Comparison of ENCODE assay signal across 8 mouse cellular contexts in genomic region chr3:37729142-37729541, GRCm38 (mm10). TPM values are rescaled to one million over a fixed set of nuclear protein-coding genes. Genes with fewer than 3 reads are reported as not detected.
DNase-seq lines count a peak whose midpoint lies in the region; ATAC-seq and TF ChIP-seq lines count a peak whose summit lies in the region.

No protein-coding gene starts in this region.

- H3K27me3 ChIP-seq in heart, embryonic 13.5 days (replicated peaks): peaks cover 25% of the 10 kb centered on the region
- no peaks in the 10 kb centered on the region for H3K27me3 ChIP-seq in kidney, embryonic 14.5 days (ENCODE audit: control insufficient read depth, insufficient read depth, low read length)
- H3K27me3 ChIP-seq in lung, postnatal 0 days (replicated peaks; ENCODE audit: insufficient read depth, low read length): no peaks in the 10 kb centered on the region
- H3K27me3 ChIP-seq in forebrain, embryonic 13.5 days: peaks cover 6% of the 10 kb centered on the region; the same call in 1 of the 2 replicates

- peak overlapping the region; percentile 44; the same call in 1 of the 2 replicates for H3K27ac ChIP-seq in heart, embryonic 13.5 days (replicated peaks)
- H3K27ac ChIP-seq in kidney, embryonic 14.5 days (ENCODE audit: low read depth, low read length): peak overlapping the region; percentile 59; the same call in 1 of the 2 replicates
- H3K27ac ChIP-seq in lung, postnatal 0 days (ENCODE audit: low read length): 0 out of 2 replicates have a peak overlapping the region, but pooled peaks have one; percentile 32
- no peak overlapping the region for H3K27ac ChIP-seq in forebrain, embryonic 13.5 days

- TF ChIP-seq CTCF in lung, postnatal 0 days (IDR thresholded peaks at IDR 0.05): no peak

- H3K9ac ChIP-seq in heart, embryonic 13.5 days: no peak overlapping the region
- no peak overlapping the region for H3K9ac ChIP-seq in kidney, embryonic 14.5 days (ENCODE audit: low read depth, low read length)
- H3K9ac ChIP-seq in lung, postnatal 0 days (replicated peaks; ENCODE audit: low read depth): no peak overlapping the region
- no peak overlapping the region for H3K9ac ChIP-seq in forebrain, embryonic 13.5 days

- peak; percentile 44; the same call in 1 of the 2 replicates for ATAC-seq in heart, embryonic 13.5 days (ENCODE audit: extremely low read depth, insufficient number of reproducible peaks, low FRiP score, low TSS enrichment)
- peak; percentile 51 for ATAC-seq in kidney, embryonic 14.5 days (ENCODE audit: low FRiP score, low TSS enrichment)
- ATAC-seq in lung, postnatal 0 days: peak; percentile 35
- no peak for ATAC-seq in forebrain, embryonic 13.5 days

- 34% methylated on average over 4 of the region's 4 CpGs for WGBS in heart, embryonic 13.5 days
- WGBS in kidney, embryonic 14.5 days: 18% methylated on average over 4 of the region's 4 CpGs
- WGBS in lung, postnatal 0 days: 3% methylated on average over 4 of the region's 4 CpGs
- WGBS in forebrain, embryonic 13.5 days: 35% methylated on average over 4 of the region's 4 CpGs

- intact Hi-C loops in left cerebral cortex, postnatal 10 days (cut with DNase I): no loop called here

- no peak overlapping the region for H3K4me2 ChIP-seq in heart, embryonic 13.5 days
- no peak overlapping the region for H3K4me2 ChIP-seq in kidney, embryonic 14.5 days (replicated peaks; ENCODE audit: low read depth, low read length)
- no peak overlapping the region for H3K4me2 ChIP-seq in lung, postnatal 0 days (replicated peaks; ENCODE audit: low read depth, low read length)
- H3K4me2 ChIP-seq in forebrain, embryonic 13.5 days: no peak overlapping the region

- H3K36me3 ChIP-seq in heart, embryonic 13.5 days: no peaks in the 10 kb centered on the region
- H3K36me3 ChIP-seq in kidney, embryonic 14.5 days (ENCODE audit: control insufficient read depth, insufficient read depth, low read length): no peaks in the 10 kb centered on the region
- H3K36me3 ChIP-seq in lung, postnatal 0 days (ENCODE audit: insufficient read depth, low read length): no peaks in the 10 kb centered on the region
- no peaks in the 10 kb centered on the region for H3K36me3 ChIP-seq in forebrain, embryonic 13.5 days (ENCODE audit: poor library complexity, severe bottlenecking)

- no peak overlapping the region for H3K4me3 ChIP-seq in heart, embryonic 13.5 days
- H3K4me3 ChIP-seq in kidney, embryonic 14.5 days (ENCODE audit: low read length): no peak overlapping the region
- no peak overlapping the region for H3K4me3 ChIP-seq in lung, postnatal 0 days (ENCODE audit: low read depth, low read length)
- H3K4me3 ChIP-seq in forebrain, embryonic 13.5 days: no peak overlapping the region

- DNase-seq in left cerebral cortex, postnatal 10 days (ENCODE audit: extremely low spot score in 1 of 2, low spot score in 2 of 2): peak; percentile 41 to 89
- DNase-seq in left cerebral cortex, adult 11 months (ENCODE audit: low spot score): no peak
- peak; percentile 80 for DNase-seq in adrenal gland, adult 2 months
- peak; percentile 84 for DNase-seq in lung, postnatal 0 days (ENCODE audit: low spot score)
- peak; percentile 70 for DNase-seq in yolk sac, embryonic 10.5 days (ENCODE audit: low spot score)

- H3K4me1 ChIP-seq in heart, embryonic 13.5 days: peaks cover 35% of the 10 kb centered on the region
- peaks cover 29% of the 10 kb centered on the region for H3K4me1 ChIP-seq in kidney, embryonic 14.5 days (ENCODE audit: control insufficient read depth, insufficient read depth, low read length)
- H3K4me1 ChIP-seq in lung, postnatal 0 days (ENCODE audit: insufficient read depth, low read depth, low read length): peaks cover 21% of the 10 kb centered on the region; the same call in 1 of the 2 replicates
- H3K4me1 ChIP-seq in forebrain, embryonic 13.5 days: peaks cover 17% of the 10 kb centered on the region

- no peaks in the 10 kb centered on the region for H3K9me3 ChIP-seq in heart, embryonic 13.5 days
- H3K9me3 ChIP-seq in kidney, embryonic 14.5 days (ENCODE audit: control insufficient read depth, low read length): no peaks in the 10 kb centered on the region
- H3K9me3 ChIP-seq in lung, postnatal 0 days (ENCODE audit: low read length): no peaks in the 10 kb centered on the region
- no peaks in the 10 kb centered on the region for H3K9me3 ChIP-seq in forebrain, embryonic 13.5 days (replicated peaks)

- peak; percentile 39; the same call in 1 of the 2 replicates for TF ChIP-seq EP300 in lung, postnatal 0 days (IDR thresholded peaks at IDR 0.05)

RNA-seq across cellular contexts. Expression of gene Gm5148, which starts 4.9 kb away (rescaled TPM):
- 1 to 10 TPM; 2.1 to 4.1 TPM for total RNA-seq in left cerebral cortex, postnatal 10 days (2021)
- 1 to 10 TPM in 1 of 2 experiments, under 1 TPM in 1; 0.26 to 1.6 TPM for total RNA-seq in adrenal gland, adult 2 months (2021)
- 0.59 and 2.6 TPM in 2 replicates for polyA plus RNA-seq in adrenal gland, adult 2 months (2012; rRNA removed)
- polyA plus RNA-seq in heart, embryonic 13.5 days (2015; fragmentation: Nextera tagmentation; extraction: Ambion mirVana): 3.1 and 3.2 TPM in 2 replicates
- 8.1 and 9.4 TPM in 2 replicates for polyA plus RNA-seq in kidney, embryonic 14.5 days (2014; fragmentation: Nextera tagmentation; extraction: Ambion mirVana)
- 10.1 and 11.7 TPM in 2 replicates for polyA plus RNA-seq in lung, postnatal 0 days (2015; fragmentation: Nextera tagmentation; extraction: Ambion mirVana)
- 5.2 and 5.3 TPM in 2 replicates for polyA plus RNA-seq in forebrain, embryonic 13.5 days (2015; fragmentation: Nextera tagmentation; extraction: Ambion mirVana)
